ENCODE assay signal across 7 mouse cellular contexts in the genomic region with DNA sequence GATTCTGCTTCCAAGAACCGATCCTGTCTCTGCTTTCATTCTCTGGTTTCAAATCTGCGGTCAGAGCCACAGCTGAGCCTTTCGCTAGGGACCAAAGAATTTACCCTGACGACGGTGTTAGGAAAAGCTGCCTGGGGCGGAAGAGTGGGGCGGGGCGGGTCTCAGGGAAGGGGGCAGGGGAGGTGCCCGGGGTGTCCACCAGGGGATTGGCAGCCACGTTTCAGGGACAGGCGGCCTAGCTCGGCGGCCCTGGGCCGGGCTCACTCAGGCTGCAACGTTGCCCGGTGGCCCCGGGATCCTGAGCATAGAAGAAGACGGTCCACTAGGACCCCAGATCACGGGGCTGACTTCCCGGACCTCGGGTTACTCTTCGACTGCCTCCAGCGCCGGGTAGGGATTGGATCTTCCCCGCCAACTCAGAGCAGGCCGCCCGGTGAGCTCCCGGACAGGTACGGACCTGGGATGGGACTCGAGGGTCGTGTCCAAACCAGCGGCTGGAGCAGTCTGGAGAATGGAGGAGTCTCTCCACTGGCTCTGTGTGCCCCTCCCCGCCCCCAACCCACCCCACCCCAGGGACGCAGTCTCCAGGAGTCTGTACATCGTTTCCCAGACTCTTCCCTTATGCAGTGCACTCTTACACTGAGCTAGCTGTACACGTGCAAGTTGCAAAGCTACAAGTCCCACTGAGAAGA. TPM values are rescaled to one million over a fixed set of nuclear protein-coding genes. Genes with fewer than 3 reads are reported as not detected.
DNase-seq lines count a peak whose midpoint lies in the region; ATAC-seq and TF ChIP-seq lines count a peak whose summit lies in the region.

A gene (plus strand): TSS at position 215 of the 692 bp plus-strand sequence.

- H3K4me2 ChIP-seq in forebrain, embryonic 15.5 days (replicated peaks) = peak within 1 kb of the TSS; percentile 88
- peak within 1 kb of the TSS; percentile 64 for H3K4me2 ChIP-seq in midbrain, postnatal 0 days (ENCODE audit: low read depth, low read length, poor library complexity, severe bottlenecking)

- no peaks in the 10 kb centered on the region for H3K79me2 ChIP-seq in liver, adult 2 months (ENCODE audit: control insufficient read depth, insufficient read depth, low read length)

- H3K27ac ChIP-seq in brown adipose tissue, adult 24 weeks (replicated peaks; ENCODE audit: low read depth, low read length) = no peak within 1 kb of the TSS
- H3K27ac ChIP-seq in forebrain, embryonic 15.5 days (replicated peaks) = no peak within 1 kb of the TSS
- H3K27ac ChIP-seq in liver, adult 2 months (replicated peaks; ENCODE audit: insufficient read depth, low read depth, low read length) = no peak within 1 kb of the TSS
- no peak within 1 kb of the TSS for H3K27ac ChIP-seq in midbrain, postnatal 0 days (ENCODE audit: low read depth, low read length)
- no peak within 1 kb of the TSS for H3K27ac ChIP-seq in thymus, adult 2 months (ENCODE audit: control insufficient read depth, insufficient read depth, low read length)

- no peak for TF ChIP-seq POLR2A in liver, adult 2 months (IDR thresholded peaks at IDR 0.05; ENCODE audit: extremely low read depth, insufficient read depth, low read length)
- no peak for TF ChIP-seq POLR2A in thymus, adult 2 months (IDR thresholded peaks at IDR 0.05; ENCODE audit: control insufficient read depth, extremely low read depth, insufficient read depth, low read length, poor library complexity)

- H3K4me3 ChIP-seq in brown adipose tissue, adult 24 weeks (ENCODE audit: insufficient read depth, low read depth, low read length) = peak within 1 kb of the TSS; percentile 63
- peak within 1 kb of the TSS; percentile 49 for H3K4me3 ChIP-seq in forebrain, embryonic 15.5 days
- H3K4me3 ChIP-seq in liver, adult 2 months (ENCODE audit: insufficient read depth, low read depth, low read length) = peak within 1 kb of the TSS; percentile 39
- peak within 1 kb of the TSS; percentile 34 for H3K4me3 ChIP-seq in midbrain, postnatal 0 days (ENCODE audit: low read depth, low read length)
- H3K4me3 ChIP-seq in thymus, adult 2 months (ENCODE audit: control insufficient read depth, insufficient read depth, low read length) = peak within 1 kb of the TSS; percentile 47

- H3K27me3 ChIP-seq in forebrain, embryonic 15.5 days = no peaks in the 10 kb centered on the region
- no peaks in the 10 kb centered on the region for H3K27me3 ChIP-seq in liver, adult 2 months (ENCODE audit: control insufficient read depth, insufficient read depth, low read length)
- no peaks in the 10 kb centered on the region for H3K27me3 ChIP-seq in midbrain, postnatal 0 days (ENCODE audit: insufficient read depth, low read length)
- no peaks in the 10 kb centered on the region for H3K27me3 ChIP-seq in thymus, adult 2 months (ENCODE audit: control insufficient read depth, insufficient read depth, low read length)

- DNase-seq in R1 (ENCODE audit: low read depth, low spot score) = peak; percentile 70
- no peak for DNase-seq in liver, adult 2 months (ENCODE audit: extremely low read depth, low read depth, low spot score)
- no peak for DNase-seq in midbrain, postnatal 0 days (ENCODE audit: low spot score)
- peak; percentile 56 for DNase-seq in thymus, adult 2 months

- no peaks in the 10 kb centered on the region for H3K9me3 ChIP-seq in forebrain, embryonic 15.5 days
- no peaks in the 10 kb centered on the region for H3K9me3 ChIP-seq in midbrain, postnatal 0 days (ENCODE audit: low read length)

- TF ChIP-seq CTCF in liver, adult 2 months (IDR thresholded peaks at IDR 0.05; ENCODE audit: low read depth, low read length) = peak; percentile 31; the same call in 1 of the 2 replicates
- TF ChIP-seq CTCF in midbrain, postnatal 0 days (IDR thresholded peaks at IDR 0.05) = no peak; the same call in 1 of the 2 replicates
- 0 out of 2 replicates have a peak, but pooled peaks have one; percentile 39 for TF ChIP-seq CTCF in thymus, adult 2 months (IDR thresholded peaks at IDR 0.05; ENCODE audit: borderline replicate concordance, control insufficient read depth, extremely low read depth, insufficient read depth, low read length, poor library complexity)

- 2% methylated on average over 36 of the region's 36 CpGs for WGBS in forebrain, embryonic 15.5 days
- 6% methylated on average over 36 of the region's 36 CpGs for WGBS in liver, adult 2 months
- 5% methylated on average over 36 of the region's 36 CpGs for WGBS in midbrain, postnatal 0 days
- WGBS in thymus, adult 2 months = 10% methylated on average over 36 of the region's 36 CpGs

- no peaks in the 10 kb centered on the region for H3K36me3 ChIP-seq in forebrain, embryonic 15.5 days
- H3K36me3 ChIP-seq in liver, adult 2 months (ENCODE audit: control insufficient read depth, insufficient read depth, low read length) = no peaks in the 10 kb centered on the region
- no peaks in the 10 kb centered on the region for H3K36me3 ChIP-seq in midbrain, postnatal 0 days (ENCODE audit: insufficient read depth, low read length)
- H3K36me3 ChIP-seq in thymus, adult 2 months (ENCODE audit: control insufficient read depth, insufficient read depth, low read length) = no peaks in the 10 kb centered on the region

- peak within 1 kb of the TSS; percentile 61 for H3K9ac ChIP-seq in forebrain, embryonic 15.5 days (replicated peaks)
- peak within 1 kb of the TSS; percentile 51 for H3K9ac ChIP-seq in liver, adult 2 months (ENCODE audit: low read depth, low read length)
- peak within 1 kb of the TSS; percentile 5; the same call in 1 of the 2 replicates for H3K9ac ChIP-seq in midbrain, postnatal 0 days (replicated peaks; ENCODE audit: low read length, poor library complexity, severe bottlenecking)

- peak; percentile 48; the same call in 1 of the 2 replicates for ATAC-seq in forebrain, embryonic 15.5 days (replicated peaks)
- peak; percentile 74 to 83 for ATAC-seq in hematopoietic stem cell, adult 5-6 weeks (replicated peaks in 1 of 2; ENCODE audit: insufficient read depth in 1 of 2, low FRiP score in 2 of 2, low TSS enrichment in 1 of 2, low read depth in 1 of 2, poor library complexity in 2 of 2, severe bottlenecking in 2 of 2)
- ATAC-seq in midbrain, postnatal 0 days (ENCODE audit: low FRiP score) = 0 out of 2 replicates have a peak, but pooled peaks have one; percentile 60

- H3K4me1 ChIP-seq in brown adipose tissue, adult 24 weeks (ENCODE audit: control insufficient read depth, insufficient read depth, insufficient read length, low read length) = no peaks in the 10 kb centered on the region
- H3K4me1 ChIP-seq in forebrain, embryonic 15.5 days = peaks cover 5% of the 10 kb centered on the region; the same call in 1 of the 2 replicates
- no peaks in the 10 kb centered on the region for H3K4me1 ChIP-seq in liver, adult 2 months (ENCODE audit: control insufficient read depth, insufficient read depth, low read length)
- no peaks in the 10 kb centered on the region for H3K4me1 ChIP-seq in midbrain, postnatal 0 days (ENCODE audit: insufficient read depth, low read length)
- peaks cover 18% of the 10 kb centered on the region for H3K4me1 ChIP-seq in thymus, adult 2 months (replicated peaks; ENCODE audit: control insufficient read depth, insufficient read depth, low read length)

RNA-seq across cellular contexts. Expression of the gene that starts here (rescaled TPM):
- polyA plus RNA-seq in brown adipose tissue, adult 24 weeks (2012; ENCODE audit: insufficient read depth, insufficient read length, missing spikeins) = 0.71 and 2.5 TPM in 2 replicates
- 3.3 and 3.8 TPM in 2 replicates for polyA plus RNA-seq in forebrain, embryonic 15.5 days (2015; fragmentation: Nextera tagmentation; extraction: Ambion mirVana)
- 1.1 and 2.1 TPM in 2 replicates for total RNA-seq in hematopoietic stem cell, adult 5-6 weeks (2017)
- total RNA-seq in liver, adult 2 months (2014; rRNA removed) = 0.46 and 0.60 TPM in 2 replicates
- 0.53 and 1.0 TPM in 2 replicates for polyA plus RNA-seq in liver, adult 2 months (2012; rRNA removed)
- 1.7 and 2.8 TPM in 2 replicates for total RNA-seq in midbrain, postnatal 0 days (2014; rRNA removed)
- 5.5 and 6.1 TPM in 2 replicates for polyA plus RNA-seq in midbrain, postnatal 0 days (2015; fragmentation: Nextera tagmentation; extraction: Ambion mirVana)
- polyA plus RNA-seq in thymus, adult 2 months (2012; rRNA removed) = 5.0 and 6.2 TPM in 2 replicates

Comparison
In these comparisons a context has a peak if more than half of its experiments do, and no peak if none do; other contexts are left out.
1. DNase-seq: peak in R1 (single experiment) and thymus, adult 2 months (single experiment); none in liver, adult 2 months (single experiment) and midbrain, postnatal 0 days (single experiment).
2. H3K9ac ChIP-seq: peak in every context shown above with its lines; median percentile 61 in forebrain, embryonic 15.5 days; 51 in liver, adult 2 months; 5 in midbrain, postnatal 0 days.
3. Peak in every context shown above with its lines, with median percentiles within 50 percentile points of each other: H3K4me3 ChIP-seq and ATAC-seq.